Mouse (Mus musculus) effector memory CD4-positive, alpha-beta T cell, adult 7 months (primary cell): ENCODE data around the gene Taf11. TPM values are rescaled to one million over a fixed set of nuclear protein-coding genes. Genes with fewer than 3 reads are reported as not detected.

Experiments used
- polyA plus RNA-seq: library from polyadenylated mRNA; unstranded; fragments of 100-300 nt; shearing (Covaris generic); gene quantifications from one replicate; pipeline ENCODE4 v1.2.1, GENCODE M21; 2017

Taf11 gene
- 26.9 TPM for polyA plus RNA-seq

DNA sequence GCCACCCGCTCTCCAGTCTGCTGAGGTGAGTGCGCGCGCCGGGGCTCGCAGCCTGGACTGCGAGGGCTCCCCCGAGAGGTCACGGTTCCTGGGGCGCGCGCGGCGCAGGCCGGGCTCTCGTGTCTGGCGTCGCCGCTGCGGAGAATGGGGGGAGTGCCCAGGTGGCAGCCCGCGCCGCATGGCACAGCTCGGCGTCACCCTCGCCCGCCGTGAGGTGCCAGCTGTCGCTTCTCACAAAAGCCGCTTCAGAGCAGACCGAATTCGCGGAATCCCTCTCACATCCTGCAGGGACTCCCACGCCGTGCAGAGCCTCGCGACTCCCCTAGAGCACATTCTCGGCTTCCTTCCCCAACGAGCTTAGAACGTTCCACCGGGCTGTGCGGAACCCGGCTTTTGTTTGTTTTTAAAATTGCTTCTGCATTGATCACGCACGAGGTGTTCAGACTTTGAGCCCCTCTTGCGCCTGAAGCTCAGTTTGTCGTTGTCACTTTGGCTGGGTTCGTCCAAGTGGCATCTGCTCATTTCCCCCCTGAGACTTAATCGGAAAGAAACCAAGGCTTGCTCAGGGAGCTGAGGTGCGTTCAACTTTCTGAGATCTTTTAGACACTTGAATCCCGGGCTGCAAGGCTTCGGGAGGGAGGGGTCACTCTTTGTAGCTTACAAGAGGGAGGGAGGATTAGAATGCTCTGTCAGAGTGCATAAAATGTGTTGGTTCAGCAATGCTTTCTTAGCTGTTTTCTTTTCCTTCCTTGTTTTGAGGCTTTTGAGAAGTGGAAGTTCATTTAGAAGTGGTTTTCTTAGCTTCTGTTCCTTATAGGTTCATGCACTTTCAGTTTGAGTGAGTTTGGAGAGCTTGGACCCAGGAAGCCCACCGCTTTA, at the start of gene Taf11:
TSS of gene Taf11 (minus strand) at position 223 of the 879 bp plus-strand sequence.

DNA sequence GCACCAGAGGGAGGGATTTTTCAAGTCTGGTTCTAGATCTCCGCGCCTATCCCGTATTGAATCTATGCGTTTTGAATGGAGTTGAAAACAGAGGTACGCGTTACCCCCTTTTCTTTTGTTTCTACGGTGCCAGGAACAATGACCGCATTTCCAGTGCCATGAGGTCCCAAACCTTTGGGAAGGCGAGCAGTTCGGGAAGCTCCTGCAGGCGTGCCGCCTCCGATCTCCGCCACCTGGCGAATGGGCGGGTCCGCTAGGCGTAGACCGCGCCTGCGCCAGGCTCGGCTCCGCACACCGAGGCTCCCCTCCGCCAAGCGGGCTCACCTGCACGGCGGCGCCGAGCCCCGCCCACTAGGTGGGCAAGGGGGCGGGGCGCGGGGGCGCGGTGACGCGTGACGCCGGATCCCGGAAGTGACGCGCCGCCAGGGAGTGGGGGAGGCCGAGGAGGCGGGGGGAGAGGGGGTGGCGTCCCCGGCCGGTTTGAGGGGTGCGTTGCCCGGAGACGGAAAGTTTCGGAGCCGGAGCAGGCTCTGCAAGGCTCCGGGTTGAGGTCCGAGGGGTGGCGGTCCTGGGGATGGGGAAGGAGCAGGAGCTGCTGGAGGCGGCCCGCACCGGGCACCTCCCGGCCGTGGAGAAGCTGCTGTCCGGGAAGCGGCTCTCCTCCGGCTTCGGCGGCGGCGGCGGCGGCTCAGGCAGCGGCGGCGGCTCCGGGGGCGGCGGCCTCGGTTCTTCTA, 589 bp downstream of the Taf11 start, which contains the start of gene Anks1:
TSS of gene Anks1 (plus strand) at position 419 of the 734 bp plus-strand sequence.

GRCm38 (mm10) chr17:27856265-27856797, 53.3 kb downstream of the Taf11 start, which contains the start of gene Uhrf1bp1:
Gene Uhrf1bp1 (plus strand): TSS chr17:27856441.

Other genes starting within 250 kb of the Taf11 start
- not detected for gene Spdef, start 180.9 kb downstream of the Taf11 start, polyA plus RNA-seq
- gene D17Wsu92e, start 89.2 kb downstream of the Taf11 start, polyA plus RNA-seq: 31.9 TPM
- 105 TPM for gene Snrpc, start 71.7 kb downstream of the Taf11 start, polyA plus RNA-seq
- gene Uhrf1bp1, start 53.4 kb downstream of the Taf11 start, polyA plus RNA-seq: 1.5 TPM
- 15.2 TPM for gene Anks1, start 538 bp downstream of the Taf11 start, polyA plus RNA-seq
- 0.69 TPM for gene Tcp11, start 170.8 kb upstream of the Taf11 start, polyA plus RNA-seq
- gene Scube3, start 232.3 kb upstream of the Taf11 start, polyA plus RNA-seq: 0.21 TPM